Mouse (Mus musculus): ENCODE measurements around the gene Reck.

DNA sequence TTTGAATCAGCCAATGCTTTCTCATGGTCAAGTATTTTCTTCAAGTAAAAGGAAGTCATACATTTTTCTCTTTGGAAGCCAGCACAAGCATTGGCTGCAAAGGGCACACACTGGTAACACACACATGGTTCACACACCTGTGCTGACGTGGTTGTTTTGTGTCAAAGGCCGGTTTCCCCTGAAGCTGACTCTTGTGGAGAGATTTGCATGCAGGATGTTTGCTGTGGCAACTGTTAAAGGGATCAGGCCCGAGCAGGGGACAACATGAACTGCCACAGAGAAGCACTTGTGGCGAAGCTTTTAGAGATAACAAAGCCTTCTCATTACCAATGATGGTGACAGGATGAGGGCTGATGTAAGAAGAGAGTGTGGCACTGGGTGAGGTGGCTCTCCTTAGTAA is 40.6 kb upstream of the Reck start:
- TF ChIP-seq POLR2A (IDR thresholded peaks at IDR 0.05; ENCODE audit: borderline replicate concordance, low read depth, low read length) (no peak), CTCF (IDR thresholded peaks at IDR 0.05; ENCODE audit: low read depth, low read length) (no peak)

Data from bone marrow macrophage, adult 2 months (primary cell).